Mouse (Mus musculus) heart, embryonic 14.5 days (tissue): ENCODE measurements around the gene Zfp39. TPM values are rescaled to one million over a fixed set of nuclear protein-coding genes. Genes with fewer than 3 reads are reported as not detected.

Source experiments
- ATAC-seq: fragments of 200-750 bp; cut with Nextera tagmentation; 2 replicates; pipeline ENCODE4 v1.8.0; 2017; ENCODE audit warnings: low read depth, moderate TSS enrichment; ENCODE audit not compliant: insufficient number of reproducible peaks, insufficient read depth, low FRiP score
- H3K27ac ChIP-seq, 2 experiments: fragments of 200-500 bp in 1 of 2; fragments of 300-500 bp in 1 of 2; sonication (generic) in 1 of 2; replicated peaks in 1 of 2; 2 replicates each; pipeline ENCODE4 v1.5.1; 2012 to 2014; ENCODE audit warnings: low read depth in 2 of 2, low read length in 2 of 2, control low read depth in 1 of 2, mild to moderate bottlenecking in 1 of 2, mixed read lengths in 1 of 2; ENCODE audit not compliant: control insufficient read depth in 1 of 2, insufficient read depth in 1 of 2
- H3K27me3 ChIP-seq: fragments of 300-500 bp; sonication (generic); 2 replicates; pipeline ENCODE4 v1.6.1; 2014; ENCODE audit warnings: mild to moderate bottlenecking, low read length, control low read depth; ENCODE audit not compliant: control insufficient read depth, insufficient read depth
- H3K36me3 ChIP-seq: fragments of 300-500 bp; sonication (generic); 2 replicates; pipeline ENCODE4 v1.6.1; 2014; ENCODE audit warnings: mild to moderate bottlenecking, control low read depth, low read length, mixed read lengths; ENCODE audit not compliant: control insufficient read depth, insufficient read depth
- H3K4me1 ChIP-seq, 2 experiments: fragments of 200-500 bp in 1 of 2; fragments of 300-500 bp in 1 of 2; sonication (generic) in 1 of 2; 2 replicates each; pipeline ENCODE4 v1.6.1; 2012 to 2014; ENCODE audit warnings: low read length in 2 of 2, control low read depth in 1 of 2, mixed read lengths in 1 of 2; ENCODE audit not compliant: control insufficient read depth in 2 of 2, insufficient read depth in 2 of 2
- H3K4me2 ChIP-seq: fragments of 300-500 bp; sonication (generic); 2 replicates; pipeline ENCODE4 v1.6.1; 2014; ENCODE audit warnings: mild to moderate bottlenecking, low read length
- H3K4me3 ChIP-seq, 2 experiments: fragments of 200-500 bp in 1 of 2; fragments of 300-500 bp in 1 of 2; sonication (generic) in 1 of 2; 2 replicates each; pipeline ENCODE4 v1.5.1; 2012 to 2014; ENCODE audit warnings: low read length in 2 of 2, mild to moderate bottlenecking in 2 of 2, control low read depth in 1 of 2, low read depth in 1 of 2, moderate library complexity in 1 of 2; ENCODE audit not compliant: control insufficient read depth in 1 of 2, insufficient read depth in 1 of 2
- H3K9ac ChIP-seq: fragments of 300-500 bp; sonication (generic); 2 replicates; pipeline ENCODE4 v1.6.1; 2014; ENCODE audit warnings: mild to moderate bottlenecking, low read length
- H3K9me3 ChIP-seq: fragments of 300-500 bp; sonication (generic); 2 replicates; pipeline ENCODE4 v1.6.1; 2016; ENCODE audit warnings: low read length, control low read depth; ENCODE audit not compliant: control insufficient read depth
- WGBS: fragments of 180-500 bp; shearing (Covaris S2); extraction: QIAGEN DNeasy Blood & Tissue Kit; methylation state at CpG from one replicate; pipeline ENCODE4 v1.1.7; 2014; 5-methylcytosine and 5-hydroxymethylcytosine counted together
- polyA plus RNA-seq: library from polyadenylated mRNA; unstranded; fragments of >200 nt; fragmentation: Nextera tagmentation; extraction: Ambion mirVana; gene quantifications from 2 replicates; pipeline ENCODE4 v1.2.1, GENCODE M21; 2014

Gene Zfp39
- polyA plus RNA-seq, 1 experiment from 2014 or later = 5.3 TPM

GRCm38 (mm10) chr11:58929641-58930040, 25.6 kb upstream of the Zfp39 start:
- Histone ChIP-seq H3K36me3 (peaks cover 39% of the 10 kb centered on the region), H3K27me3 (no peaks in the 10 kb centered on the region), H3K9ac (no peak overlapping the region), H3K9me3 (no peaks in the 10 kb centered on the region), H3K4me3 (no peak overlapping the region), H3K4me1 (peaks cover 3 to 4% of the 10 kb centered on the region in 2 experiments; a peak in 2 of 4 replicates), H3K4me2 (no peak overlapping the region), H3K27ac (no peak overlapping the region)
- no peak for ATAC-seq
- WGBS = 51% methylated on average over 3 of the region's 3 CpGs

GRCm38 (mm10) chr11:58929055-58929454, 25.0 kb upstream of the Zfp39 start:
- Histone ChIP-seq H3K4me1 (peaks cover 3 to 4% of the 10 kb centered on the region in 2 experiments; a peak in 2 of 4 replicates), H3K4me3 (no peak overlapping the region), H3K9me3 (no peaks in the 10 kb centered on the region), H3K36me3 (peaks cover 33% of the 10 kb centered on the region), H3K27ac (no peak overlapping the region), H3K27me3 (no peaks in the 10 kb centered on the region), H3K4me2 (no peak overlapping the region), H3K9ac (no peak overlapping the region)
- no peak for ATAC-seq
- whole genome bisulfite sequencing = 61% methylated on average over 4 of the region's 4 CpGs

- H3K27me3 ChIP-seq = no peaks in the 10 kb centered on the region
- H3K9me3 ChIP-seq = no peaks in the 10 kb centered on the region
- H3K9ac ChIP-seq = peak overlapping the region; percentile 45; the same call in 1 of the 2 replicates
- H3K4me3 ChIP-seq = peak overlapping the region; percentile 17 to 26
- WGBS = 24% methylated on average over 20 of the region's 20 CpGs
- ATAC-seq = peak; percentile 66; the same call in 1 of the 2 replicates
- H3K4me1 ChIP-seq = peaks cover 3 to 4% of the 10 kb centered on the region in 2 experiments; a peak in 2 of 4 replicates
- H3K27ac ChIP-seq = peak overlapping the region; percentile 15 to 48; a peak in 3 of 4 replicates
- peak overlapping the region; percentile 57 for H3K4me2 ChIP-seq
- peaks cover 23% of the 10 kb centered on the region for H3K36me3 ChIP-seq
Observed at GRCm38 (mm10) chr11:58927790-58928651, 24.0 kb upstream of the Zfp39 start.

- 71% methylated on average over 2 of the region's 2 CpGs for WGBS
- Histone ChIP-seq H3K9me3 (no peaks in the 10 kb centered on the region), H3K27me3 (no peaks in the 10 kb centered on the region), H3K4me3 (no peak overlapping the region), H3K27ac (no peak overlapping the region), H3K4me1 (peaks cover 3 to 4% of the 10 kb centered on the region in 2 experiments; a peak in 2 of 4 replicates), H3K4me2 (no peak overlapping the region), H3K36me3 (peaks cover 13% of the 10 kb centered on the region), H3K9ac (no peak overlapping the region)
- ATAC-seq = no peak
Observed at GRCm38 (mm10) chr11:58927053-58927452, 23.0 kb upstream of the Zfp39 start.

GRCm38 (mm10) chr11:58926651-58927050, 22.6 kb upstream of the Zfp39 start:
- WGBS = 69% methylated on average over 2 of the region's 3 CpGs
- no peak for ATAC-seq
- Histone ChIP-seq H3K9ac (no peak overlapping the region), H3K27ac (no peak overlapping the region), H3K36me3 (peaks cover 9% of the 10 kb centered on the region), H3K4me2 (no peak overlapping the region), H3K4me3 (no peak overlapping the region), H3K4me1 (peaks cover 3 to 4% of the 10 kb centered on the region in 2 experiments; a peak in 2 of 4 replicates), H3K27me3 (no peaks in the 10 kb centered on the region), H3K9me3 (no peaks in the 10 kb centered on the region)

- Histone ChIP-seq H3K4me3 (no peak overlapping the region), H3K4me1 (peaks cover 0 to 4% of the 10 kb centered on the region in 2 experiments; a peak in 1 of 4 replicates), H3K27me3 (no peaks in the 10 kb centered on the region), H3K4me2 (no peak overlapping the region), H3K27ac (no peak overlapping the region), H3K9ac (no peak overlapping the region), H3K36me3 (no peaks in the 10 kb centered on the region), H3K9me3 (no peaks in the 10 kb centered on the region)
- 80% methylated on average over 9 of the region's 9 CpGs for WGBS
- no peak for ATAC-seq
Observed at GRCm38 (mm10) chr11:58922420-58922819, 18.4 kb upstream of the Zfp39 start.

- H3K4me2 ChIP-seq = no peak overlapping the region
- H3K4me3 ChIP-seq = no peak overlapping the region
- H3K27me3 ChIP-seq = no peaks in the 10 kb centered on the region
- no peaks in the 10 kb centered on the region for H3K36me3 ChIP-seq
- no peak overlapping the region for H3K27ac ChIP-seq
- peaks cover 3 to 7% of the 10 kb centered on the region in 2 experiments; a peak in 2 of 4 replicates for H3K4me1 ChIP-seq
- WGBS = 59% methylated on average over 5 of the region's 5 CpGs
- H3K9me3 ChIP-seq = no peaks in the 10 kb centered on the region
- ATAC-seq = no peak
- no peak overlapping the region for H3K9ac ChIP-seq
Observed at GRCm38 (mm10) chr11:58918759-58919158, 14.7 kb upstream of the Zfp39 start.
